Mouse (Mus musculus) adrenal gland, postnatal 25 days (tissue): Measurements from ENCODE around the gene Hps1. TPM values are rescaled to one million over a fixed set of nuclear protein-coding genes. Genes with fewer than 3 reads are reported as not detected.
"Not testable (repeated sequence)": the region's sequence is repeated elsewhere in the genome, so short reads cannot be mapped to it uniquely, and the experiment has no call there.

Experiments
- DNase-seq: peaks from one replicate; pipeline ENCODE4 v3.0.0; 2021; ENCODE audit warnings: mixed read lengths
- long read RNA-seq: library from polyadenylated mRNA; stranded (forward); transcript quantifications from one replicate; pipeline ENCODE4 v2.0.0, GENCODE M21; 2021
- total RNA-seq: library from RNA; stranded (reverse); gene quantifications from 2 replicates; pipeline ENCODE4 v1.2.3, GENCODE M21; 2021

Hps1 gene
- 25.2 and 30.3 TPM in 2 replicates for total RNA-seq
- long read RNA-seq, partial matches to known transcripts = 11 of 20 reads
- long read RNA-seq, other reads (novel, unspliced or antisense) = 6 of 20 reads

DNA sequence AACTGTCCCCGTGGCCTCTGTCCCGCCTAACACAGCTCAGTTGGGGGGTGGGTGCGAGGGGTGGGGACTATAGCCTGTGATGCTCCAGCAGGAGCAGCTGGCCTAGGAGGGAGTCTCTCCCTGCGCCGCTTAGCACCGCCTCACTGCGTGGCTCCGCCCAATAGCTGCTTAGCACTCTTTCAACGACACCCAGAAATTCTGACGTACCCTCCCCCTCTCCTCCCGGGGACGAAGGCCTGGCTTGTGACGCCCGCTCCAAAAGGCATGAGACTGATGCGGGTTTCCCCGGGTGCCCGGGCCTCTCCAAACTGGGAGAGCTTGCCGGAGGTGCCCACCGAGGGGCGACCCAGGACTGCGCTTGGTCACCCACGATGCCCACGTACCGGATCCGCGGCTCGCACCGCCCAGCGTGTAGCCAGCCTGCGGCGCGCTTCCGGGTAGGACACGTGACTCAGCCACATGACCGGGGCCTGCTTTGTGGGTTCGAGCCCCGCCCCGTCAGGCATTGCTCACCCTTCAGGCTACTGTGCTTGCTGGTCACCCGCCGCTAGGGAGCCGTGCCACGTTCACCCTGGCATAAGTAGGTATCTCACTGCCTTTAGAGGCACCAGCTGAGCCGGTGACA is at the start of gene Hps1:
TSS of gene Hps1 (minus strand) at position 448 of the 625 bp plus-strand sequence.
- DNase-seq = peak; percentile 90

DNA sequence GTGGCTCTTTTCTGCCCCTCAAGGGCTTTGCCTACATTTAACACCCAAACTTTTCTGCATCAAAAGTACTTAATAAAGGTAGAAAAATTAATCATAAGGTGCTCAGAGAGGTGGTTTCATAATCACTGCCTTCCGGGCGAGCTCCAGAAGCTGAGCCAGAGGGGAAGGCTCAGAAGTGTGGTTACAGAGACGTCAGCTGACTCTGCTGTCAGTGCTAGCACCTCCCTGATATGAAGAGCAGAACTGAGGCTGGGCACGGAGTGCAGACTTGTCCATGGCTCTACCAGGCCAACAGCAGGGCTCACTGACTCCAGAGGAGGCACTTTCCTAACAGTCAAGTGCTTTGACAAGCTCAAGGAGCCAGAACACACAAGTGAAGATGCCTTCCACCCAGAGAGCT is 49.4 kb upstream of the Hps1 start:
- DNase-seq = no peak

DNA sequence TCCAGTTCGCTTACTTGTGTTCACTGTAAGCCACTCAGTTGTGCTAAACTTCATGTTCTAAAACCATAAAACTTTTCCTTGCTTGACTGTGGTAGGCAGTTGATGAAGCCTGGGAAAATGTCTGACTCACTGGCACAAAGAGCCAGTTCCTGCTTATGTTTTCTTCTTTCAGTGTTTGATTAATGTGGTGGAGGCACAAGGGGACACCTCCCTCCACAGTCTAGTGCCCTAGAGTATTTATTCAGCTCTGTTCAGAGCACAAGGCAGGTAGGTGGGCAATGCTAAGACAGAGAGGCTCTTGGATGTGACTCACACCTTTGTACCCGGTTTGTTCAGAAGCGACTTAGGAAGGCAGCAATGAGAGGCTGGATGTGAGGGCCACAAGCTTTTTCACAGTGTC is 48.1 kb upstream of the Hps1 start:
- no peak for DNase-seq

DNA sequence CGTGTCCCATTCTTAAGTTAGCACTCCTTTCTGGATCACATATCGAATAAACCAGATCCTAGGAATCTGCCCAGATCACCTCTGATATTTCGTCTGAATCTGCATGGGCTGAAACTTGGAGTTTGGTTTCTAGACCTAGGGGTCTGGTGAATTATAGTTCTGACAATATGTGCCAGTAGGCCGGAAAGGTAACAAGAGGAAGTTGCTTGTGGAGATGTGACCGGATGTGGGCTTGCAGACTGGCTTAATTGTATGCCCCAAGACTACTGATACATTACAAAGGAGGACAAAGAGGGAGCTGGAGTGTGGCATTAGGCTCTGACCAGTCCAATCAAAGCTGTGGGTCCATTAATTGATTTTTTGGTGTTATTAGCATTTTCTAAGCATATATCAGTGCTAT is 40.3 kb upstream of the Hps1 start:
- DNase-seq = no peak

DNA sequence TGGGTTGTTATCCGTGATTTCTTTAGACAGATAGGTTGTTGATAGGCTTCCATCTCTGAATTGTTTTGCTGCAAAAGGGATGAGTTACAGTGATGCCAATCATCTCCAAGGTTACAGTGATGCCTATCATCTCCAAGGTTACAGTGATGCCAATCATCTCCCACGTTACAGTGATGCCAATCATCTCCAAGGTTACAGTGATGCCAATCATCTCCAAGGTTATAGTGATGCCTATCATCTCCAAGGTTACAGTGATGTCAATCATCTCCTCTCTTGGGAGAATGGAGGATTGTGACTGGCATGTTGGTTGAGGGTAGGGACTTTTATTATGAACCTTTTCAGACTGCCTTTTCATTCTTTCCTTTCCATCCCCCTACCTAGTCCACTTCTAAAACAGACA is 38.0 kb upstream of the Hps1 start:
- DNase-seq = no peak

DNA sequence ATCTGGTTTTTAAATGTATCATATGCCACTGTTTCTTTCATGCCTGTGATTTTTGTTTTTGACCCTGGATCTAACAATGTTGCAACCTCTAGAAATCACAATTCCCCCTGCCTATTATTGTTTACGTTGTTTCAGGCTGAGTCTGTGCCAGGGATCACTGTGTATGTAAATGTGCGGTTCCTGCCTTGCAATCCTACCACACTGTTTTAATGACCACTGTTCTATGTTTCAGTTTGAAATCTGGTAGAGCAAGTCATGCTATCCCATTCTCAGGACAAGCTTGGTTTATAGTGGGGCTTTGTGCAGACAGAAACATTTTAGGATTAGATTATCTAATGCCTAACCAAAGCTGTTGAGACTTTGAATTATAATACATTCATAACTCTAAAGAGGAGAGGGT is 36.5 kb upstream of the Hps1 start:
- no peak for DNase-seq

DNA sequence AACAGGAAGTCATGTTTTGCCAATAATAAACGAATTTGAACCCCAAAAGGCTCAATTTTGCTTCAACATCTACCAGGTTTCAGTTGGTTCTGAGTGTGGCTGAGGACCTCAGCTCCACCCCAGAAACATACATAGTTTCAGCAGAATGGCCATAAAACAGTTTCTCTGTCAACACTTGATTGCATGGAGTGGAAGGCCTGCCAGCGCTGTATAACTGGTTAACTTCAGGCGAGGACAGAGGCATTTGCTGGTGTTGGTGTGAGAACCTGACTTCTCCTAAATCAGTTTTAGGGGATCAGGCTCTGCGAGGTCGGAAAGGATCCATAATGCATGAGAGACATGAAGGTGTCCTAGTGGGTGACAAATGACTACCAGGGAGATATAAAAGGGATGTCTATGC is 30.4 kb upstream of the Hps1 start:
- DNase-seq = no peak

DNA sequence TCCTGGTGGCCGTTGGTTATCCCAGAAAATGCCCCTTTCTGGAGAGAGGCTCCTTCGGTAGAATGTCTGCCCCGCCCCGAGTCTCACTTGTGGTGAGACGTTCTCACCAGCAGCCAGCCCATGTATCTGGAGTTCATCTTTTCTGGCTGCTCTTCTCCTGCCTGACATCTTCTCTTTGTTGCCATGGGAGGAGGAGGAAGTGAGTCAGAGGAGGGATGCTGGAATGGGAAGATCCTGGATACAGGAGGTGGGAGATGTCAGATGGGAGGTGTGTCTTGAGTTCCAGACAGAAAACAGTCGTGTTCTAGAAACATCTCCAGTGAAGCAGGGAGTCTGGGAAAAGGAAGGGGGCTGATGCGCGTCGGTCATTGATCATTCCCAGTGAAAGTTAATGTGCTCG is 29.7 kb upstream of the Hps1 start:
- DNase-seq = no peak

DNA sequence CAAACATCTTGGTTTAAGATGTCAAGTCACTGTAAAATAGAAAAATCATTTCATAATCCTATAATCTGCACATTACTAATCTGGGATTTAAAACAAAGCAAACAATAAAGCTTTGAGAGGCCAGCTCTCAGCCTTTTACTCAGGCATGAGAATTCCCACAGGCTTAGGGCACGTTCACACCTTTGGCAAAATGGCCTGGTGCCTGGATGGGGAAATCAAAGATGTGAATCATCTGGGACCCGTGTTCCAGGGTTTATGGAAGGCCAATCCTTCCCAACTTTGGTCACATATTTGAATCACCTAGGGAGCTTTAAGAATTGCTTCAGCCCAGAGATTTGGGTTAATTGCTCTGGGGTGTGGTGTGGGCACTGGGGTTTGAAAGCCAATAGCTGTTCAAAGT is 18.1 kb upstream of the Hps1 start:
- no peak for DNase-seq

DNA sequence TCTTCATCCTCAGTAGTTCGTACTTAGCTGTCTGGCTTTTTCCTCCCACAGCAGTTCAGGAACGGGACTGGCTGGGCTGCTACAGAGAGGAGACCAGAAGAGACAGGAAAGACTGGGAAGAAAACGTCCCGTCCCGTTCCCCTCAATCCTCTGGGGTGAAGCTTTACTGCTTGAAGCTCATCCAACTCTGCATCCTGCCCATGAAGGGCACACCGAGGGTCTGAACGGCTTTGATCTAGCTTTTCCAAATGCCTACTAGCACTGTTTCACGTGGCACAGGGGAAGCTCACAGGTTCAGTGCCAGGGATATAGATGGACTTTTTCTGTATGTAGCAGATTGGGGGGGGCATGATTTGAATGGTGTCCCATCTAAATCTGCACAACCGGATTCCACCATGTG is 16.0 kb upstream of the Hps1 start:
- DNase-seq = no peak

DNA sequence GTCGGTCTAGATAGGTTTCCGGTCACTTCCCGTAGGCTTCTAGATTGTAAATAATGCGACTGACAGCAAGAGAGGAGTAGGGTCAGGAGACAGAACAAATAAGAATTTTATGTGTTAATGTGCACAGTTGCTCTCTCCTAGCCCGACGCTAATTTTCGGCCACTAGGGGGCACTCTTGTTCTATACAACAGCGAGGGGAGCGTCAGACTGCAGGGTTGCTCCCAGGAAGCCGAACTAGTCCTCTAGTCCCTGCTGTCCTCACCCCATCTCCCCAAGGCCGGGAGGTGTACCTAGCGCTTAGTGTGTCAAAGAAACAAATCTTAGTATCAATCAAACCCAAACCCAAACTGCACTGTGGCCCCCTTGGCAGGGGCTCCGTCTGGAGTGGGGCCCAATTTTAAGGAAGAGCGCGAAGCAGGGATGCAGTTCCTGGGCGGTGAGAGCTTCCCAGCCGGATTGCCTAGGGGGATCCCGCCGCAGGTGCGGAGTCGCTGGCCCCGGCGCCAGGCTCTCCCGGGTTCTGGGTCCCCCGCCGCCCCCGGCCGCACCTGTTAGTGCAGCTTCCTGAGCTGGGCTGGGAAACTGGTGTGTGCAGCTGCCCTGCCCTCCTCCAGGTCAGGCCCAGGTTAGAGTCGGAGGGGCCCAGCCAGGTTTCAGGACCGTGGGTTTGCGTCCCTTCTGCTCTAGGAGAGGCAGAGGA is 15.3 kb upstream of the Hps1 start:
- peak; percentile 85 for DNase-seq

DNA sequence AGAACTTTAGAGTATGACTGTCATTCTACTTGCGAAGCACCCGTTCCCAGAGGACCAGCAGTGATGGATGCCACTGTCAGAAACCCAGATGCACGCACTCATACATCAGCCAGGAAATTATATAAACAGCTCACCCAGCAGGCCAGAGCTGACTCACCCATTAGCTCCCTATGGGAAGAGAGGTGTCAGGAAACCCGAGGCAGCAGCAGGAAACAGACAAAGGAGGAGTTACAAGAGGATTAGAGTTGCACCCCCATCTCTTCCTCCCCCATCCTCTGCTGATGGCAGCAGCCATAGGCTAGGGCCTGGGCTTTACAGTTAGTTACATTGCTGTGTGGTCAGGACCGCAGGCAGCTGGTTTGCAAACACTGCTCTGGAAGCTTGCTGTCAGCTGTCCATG is 8.5 kb upstream of the Hps1 start:
- no peak for DNase-seq

DNA sequence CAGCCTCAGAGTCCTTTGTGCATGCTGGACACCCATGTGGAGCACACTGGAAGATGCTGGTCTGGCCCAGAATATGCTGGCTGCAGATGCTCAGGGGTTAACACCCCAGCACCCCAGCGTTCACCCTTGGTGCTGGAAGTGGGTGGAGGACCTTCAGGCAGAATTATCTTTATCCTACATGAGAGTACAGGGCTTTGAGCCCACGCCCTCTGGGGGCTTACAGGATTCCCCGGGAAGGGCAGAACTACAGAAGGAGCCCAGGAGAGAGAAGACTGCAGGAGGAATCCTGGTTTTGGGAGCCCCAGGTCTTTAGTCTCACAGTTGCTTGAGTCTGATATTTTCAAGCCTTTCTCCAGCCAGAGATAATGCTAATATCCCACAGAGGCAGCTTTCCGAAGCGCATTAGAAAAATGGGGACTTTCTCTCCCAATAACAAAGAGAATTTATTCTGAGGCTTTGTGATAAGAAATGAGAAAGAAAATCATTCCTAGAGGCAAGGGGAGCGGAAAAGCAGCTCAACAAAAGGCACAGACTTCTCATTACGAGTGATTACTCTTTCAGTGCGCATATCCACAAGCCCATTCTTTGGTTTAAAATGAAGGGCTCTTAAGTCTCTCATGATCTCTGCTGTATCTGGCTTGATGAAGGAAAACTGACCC is 5.9 kb upstream of the Hps1 start:
- DNase-seq = no peak

DNA sequence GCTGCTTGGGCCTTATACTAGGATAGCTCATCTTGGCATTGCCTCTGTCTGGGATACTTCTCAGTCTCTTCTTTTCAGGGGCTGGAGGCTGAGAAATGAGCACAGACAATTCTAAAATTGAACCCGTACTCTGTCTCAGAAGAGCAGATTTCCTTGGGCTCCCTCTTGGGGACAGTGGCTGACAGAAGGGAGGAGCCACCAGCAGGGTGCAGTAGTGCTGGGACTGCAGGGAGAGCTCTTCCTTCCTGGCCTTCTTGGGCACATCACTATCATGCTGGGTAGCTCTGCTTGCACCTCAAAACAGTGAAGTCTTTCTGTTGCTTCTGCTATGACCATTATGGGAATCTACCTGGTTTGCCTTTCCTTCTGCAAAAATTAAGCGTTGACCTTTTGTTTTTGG is 5.4 kb upstream of the Hps1 start:
- no peak for DNase-seq

DNA sequence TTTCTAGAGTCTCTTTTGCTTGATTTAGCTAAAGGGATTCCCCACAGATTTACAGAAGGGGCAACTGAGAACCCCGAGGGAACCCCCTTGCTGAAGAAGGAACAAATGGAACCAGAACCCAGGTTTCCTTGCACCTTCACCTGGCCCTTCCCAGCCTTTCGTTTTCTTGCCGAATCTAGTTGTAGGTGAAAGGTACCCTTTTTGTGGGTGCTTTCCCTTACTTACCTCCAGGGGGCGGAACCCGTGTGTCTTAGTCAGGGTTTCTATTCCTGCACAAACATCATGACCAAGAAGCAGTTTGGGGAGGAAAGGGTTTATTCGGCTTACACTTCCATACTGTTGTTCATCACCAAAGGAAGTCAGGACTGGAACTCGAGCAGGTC is 369 bp upstream of the Hps1 start:
- not testable (repeated sequence) for DNase-seq

DNA sequence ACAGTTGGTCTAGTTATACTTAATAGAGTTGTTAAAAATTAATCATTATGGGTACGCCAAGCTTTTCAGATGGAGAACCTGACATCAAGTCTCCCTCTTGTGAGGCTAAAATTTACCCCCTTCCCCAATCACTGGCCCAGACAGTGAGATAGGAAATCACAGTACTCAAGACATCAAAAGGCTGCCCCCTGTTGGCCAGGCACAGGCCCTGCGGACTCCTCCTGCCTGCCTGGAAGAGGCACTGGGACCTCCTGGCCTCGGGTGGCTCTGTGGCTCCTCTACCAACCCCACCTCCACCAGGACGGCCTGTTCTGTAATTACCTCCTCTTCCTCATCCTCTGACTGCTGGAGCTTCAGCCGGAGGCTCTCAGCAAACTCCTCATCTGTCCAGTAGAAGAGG is 2.0 kb downstream of the Hps1 start:
- DNase-seq = peak; percentile 50

DNA sequence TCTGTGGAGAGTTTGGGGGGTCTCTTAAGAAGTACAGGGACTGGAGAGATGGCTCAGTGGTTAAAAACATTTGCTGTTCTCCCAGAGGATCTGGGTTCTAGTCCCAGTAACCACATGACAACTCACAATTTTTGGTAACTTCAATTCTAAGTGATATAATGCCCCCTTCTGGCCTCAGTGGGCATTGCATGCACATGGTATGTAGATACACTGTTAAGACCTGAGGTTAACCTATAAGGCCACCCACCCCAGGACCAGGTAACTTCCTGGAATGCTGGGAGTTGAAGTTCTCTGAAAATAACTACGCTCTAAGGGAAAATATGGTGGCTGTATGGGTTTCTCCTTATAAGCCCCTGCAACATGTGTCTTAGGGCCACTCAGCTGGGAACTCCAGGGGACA is 3.0 kb downstream of the Hps1 start:
- peak; percentile 37 for DNase-seq

DNA sequence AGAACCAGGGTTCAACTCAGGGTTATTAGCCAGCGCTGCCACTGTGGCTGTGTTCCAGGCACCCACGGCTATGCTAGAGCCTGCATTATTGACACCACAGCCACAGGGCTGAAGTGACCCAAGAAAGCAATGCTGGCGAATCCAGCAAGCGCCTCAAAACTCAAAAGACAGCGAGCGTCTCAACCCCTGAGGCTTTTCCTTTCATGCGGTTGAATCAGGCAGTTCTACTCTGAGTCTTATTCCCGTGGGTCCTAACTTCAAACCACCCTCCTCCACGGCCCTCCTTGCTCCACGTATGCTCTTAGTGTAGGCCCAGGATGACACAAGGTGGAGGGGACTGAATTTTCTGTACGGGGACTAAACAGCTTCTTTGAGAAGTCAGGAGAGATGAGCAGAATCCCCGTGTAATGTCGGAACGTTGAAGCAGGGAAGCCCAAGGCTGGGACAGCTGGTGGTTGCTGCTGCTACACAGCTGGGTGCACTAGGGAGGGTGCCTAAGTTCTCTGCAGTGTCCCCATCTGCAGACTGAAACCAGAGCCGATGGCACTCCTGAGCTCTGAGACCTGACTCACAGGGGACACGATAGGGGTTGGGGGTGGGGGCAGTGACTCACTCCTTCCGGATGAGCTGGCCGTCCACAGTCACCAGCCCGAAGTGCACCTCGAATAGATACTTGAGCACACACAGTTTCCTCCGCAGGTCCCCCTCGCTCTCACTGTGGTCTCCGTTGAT is 9.5 kb downstream of the Hps1 start:
- peak; percentile 79 for DNase-seq

DNA sequence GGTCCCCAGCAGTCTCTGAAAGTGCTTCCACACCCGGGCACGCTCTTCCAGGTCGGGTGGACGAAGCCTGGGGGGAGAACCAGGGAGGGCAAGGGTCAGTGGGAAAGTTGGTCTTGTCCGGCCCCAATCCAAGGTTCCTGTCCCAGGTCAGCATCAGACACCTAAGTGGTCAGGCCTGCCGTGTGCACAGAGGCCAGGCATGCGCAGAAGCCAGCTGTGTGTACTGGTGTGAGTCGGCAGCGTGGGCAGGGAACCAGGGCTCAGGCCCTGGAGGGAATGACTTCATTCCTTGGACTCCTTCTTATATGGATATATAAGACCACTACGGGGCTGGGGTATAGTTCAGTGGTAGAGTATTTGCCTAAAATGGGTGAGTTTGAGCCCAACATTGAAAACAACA is 10.1 kb downstream of the Hps1 start:
- DNase-seq = no peak

DNA sequence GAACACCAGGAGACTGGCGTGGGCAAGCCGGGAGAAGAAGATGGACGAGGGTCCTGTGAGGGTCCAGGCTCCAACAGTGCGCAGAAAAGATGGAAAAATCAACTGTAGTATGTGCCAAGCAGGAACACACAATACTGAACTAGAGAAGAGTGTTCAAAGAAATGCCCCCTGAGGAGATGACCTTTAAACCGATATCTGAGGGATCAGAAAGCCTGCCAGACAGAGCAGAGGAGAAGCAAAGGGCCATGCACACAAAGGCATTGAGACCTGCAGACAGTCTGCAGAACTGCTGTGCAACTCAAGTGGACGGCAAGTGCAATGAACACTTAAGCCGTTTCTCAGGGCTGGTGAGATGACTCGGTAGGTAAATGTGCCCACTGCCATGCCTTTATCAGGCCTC is 12.4 kb downstream of the Hps1 start:
- no peak for DNase-seq

DNA sequence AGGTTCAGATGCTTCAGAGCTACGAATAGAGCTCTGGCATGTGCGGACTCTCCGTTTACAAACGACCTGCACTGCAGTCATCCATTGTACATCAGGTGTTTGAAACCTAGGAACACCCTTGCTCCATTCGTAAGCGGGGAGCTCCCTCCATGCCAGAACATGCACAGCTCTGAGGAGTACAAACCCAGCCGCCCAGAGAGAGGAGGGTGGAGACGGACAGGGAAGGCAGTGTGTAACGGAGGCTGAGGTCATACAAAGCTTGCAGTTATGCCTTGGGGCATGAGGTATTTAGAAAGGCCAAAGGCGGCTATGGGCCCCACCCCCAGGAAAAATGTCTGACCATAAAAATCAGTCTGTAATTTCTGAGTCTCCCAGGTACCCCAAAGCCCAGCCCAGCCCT is 15.4 kb downstream of the Hps1 start:
- DNase-seq = no peak

DNA sequence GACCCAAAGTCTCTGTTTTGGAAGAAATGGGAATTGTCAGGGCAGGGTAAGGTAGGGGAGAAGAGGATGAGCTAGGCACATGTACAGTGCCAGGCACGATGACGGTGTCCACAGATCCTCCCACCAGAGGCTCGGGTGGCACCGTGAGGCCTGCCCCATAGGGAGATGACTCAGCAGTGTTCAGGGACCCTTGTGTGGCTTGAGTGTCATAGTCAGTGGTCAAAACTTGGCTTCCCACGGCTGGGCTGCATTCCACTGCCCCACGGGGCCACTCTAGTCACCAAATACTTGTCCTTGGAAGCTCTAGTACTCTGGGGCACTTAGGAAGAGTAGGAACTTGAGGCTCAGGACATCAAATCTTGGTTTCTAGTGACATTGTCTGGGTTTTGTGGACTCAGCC is 23.1 kb downstream of the Hps1 start:
- DNase-seq = peak; percentile 34
